Mouse (Mus musculus) frontal cortex, postnatal 36 days (tissue): ENCODE results near the gene Gm42906.

ENCODE experiments used
- DNase-seq, 2 experiments: peaks; one replicate each; pipeline ENCODE4 v3.0.0; 2022; ENCODE audit warnings: low spot score in 2 of 2

The Gm42906 gene

GRCm38 (mm10) chr5:151394690-151395089, 33.3 kb downstream of the Gm42906 start:
- peak in 1 of 2 experiments; percentile 33 for DNase-seq

GRCm38 (mm10) chr5:151393821-151394662, 33.9 kb downstream of the Gm42906 start:
- no peak for DNase-seq

GRCm38 (mm10) chr5:151389827-151390226, 38.1 kb downstream of the Gm42906 start:
- no peak for DNase-seq

GRCm38 (mm10) chr5:151379896-151380295, 48.1 kb downstream of the Gm42906 start:
- peak in 1 of 2 experiments; percentile 48 for DNase-seq

- DNase-seq: no peak
These were observed 48.8 kb downstream of the Gm42906 start for GRCm38 (mm10) chr5:151379210-151379609.

DNA sequence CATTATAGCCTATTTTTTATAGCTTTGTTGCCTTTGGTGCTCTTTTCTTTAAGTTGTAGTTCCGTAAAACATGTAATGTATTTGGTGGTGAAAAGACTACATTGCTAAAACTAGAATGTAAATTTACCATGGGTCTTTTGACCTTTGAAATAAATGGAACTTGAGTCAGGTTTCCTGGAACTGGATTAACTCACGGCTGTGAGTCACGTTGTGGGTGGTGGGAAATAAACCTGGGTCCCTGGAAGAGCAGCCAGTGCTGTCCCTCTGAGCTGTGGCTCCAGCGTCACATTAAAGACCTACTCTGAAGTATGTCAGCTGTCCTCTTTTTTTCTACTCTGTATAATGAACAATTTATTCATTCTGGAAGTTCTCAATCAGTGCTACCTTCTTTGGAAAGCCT, 51.0 kb downstream of the Gm42906 start:
- no peak for DNase-seq

DNA sequence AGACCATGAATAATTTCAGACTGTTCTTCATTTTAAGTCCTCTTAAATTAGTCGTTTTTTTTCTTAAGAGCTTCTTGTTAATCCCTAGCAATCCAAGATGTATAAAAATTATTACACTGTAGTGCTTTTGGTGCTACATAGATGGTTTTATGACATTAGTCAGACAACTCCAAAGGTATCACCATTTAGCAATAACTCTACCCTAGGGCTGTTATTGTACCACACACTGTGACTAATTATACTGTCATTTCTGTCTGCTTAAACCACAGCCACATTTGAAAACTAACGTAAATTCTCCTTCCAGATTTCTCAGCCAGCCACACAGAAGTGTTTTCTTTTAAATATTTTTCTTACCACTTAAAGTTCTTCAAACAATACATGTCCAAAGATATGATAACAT, 53.1 kb downstream of the Gm42906 start:
- no peak for DNase-seq

- DNase-seq: no peak
These were observed 56.8 kb downstream of the Gm42906 start for GRCm38 (mm10) chr5:151371130-151371529.

GRCm38 (mm10) chr5:151369306-151369721, 58.6 kb downstream of the Gm42906 start:
- DNase-seq: peak; percentile 3 to 24

DNA sequence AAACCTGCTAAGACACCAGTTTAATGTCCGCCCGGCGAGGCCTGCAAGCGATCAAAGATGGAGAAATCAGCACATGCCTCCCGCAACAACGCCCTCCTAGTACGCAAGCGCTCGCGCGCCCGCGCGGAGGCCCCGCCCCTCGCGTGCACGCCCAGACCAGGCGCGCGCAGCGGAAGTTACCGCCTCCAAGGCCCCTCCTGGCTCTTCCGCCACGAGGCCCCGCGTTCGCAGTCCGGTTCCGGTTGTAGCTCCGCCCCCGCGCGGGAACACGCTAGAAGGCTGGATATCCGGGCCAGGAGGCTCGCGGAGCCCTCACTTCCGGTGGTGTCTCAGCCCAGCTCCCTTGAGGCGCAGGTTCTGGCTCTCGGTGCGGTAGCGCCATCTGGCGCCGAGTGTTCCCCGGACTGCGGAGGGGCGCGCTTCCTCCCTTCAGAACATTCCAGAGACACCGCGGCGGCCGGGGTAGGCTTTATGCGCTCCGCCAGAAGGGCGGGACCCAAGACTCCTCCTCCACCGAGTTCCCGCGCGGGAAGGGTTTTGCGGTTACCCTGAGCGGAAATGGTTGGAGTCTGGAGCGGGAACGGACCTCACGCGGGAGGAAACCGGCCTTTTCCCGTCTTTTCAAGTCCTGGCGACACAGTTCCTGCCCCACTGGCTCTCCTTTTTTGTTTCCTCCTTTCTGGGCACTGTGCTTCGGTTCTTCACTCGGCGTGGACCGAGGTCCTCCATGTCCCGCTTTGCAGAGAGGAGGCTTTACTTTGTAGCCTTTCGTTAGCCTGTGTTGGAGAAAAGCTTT, 59.4 kb downstream of the Gm42906 start:
- DNase-seq: peak; percentile 100

- DNase-seq: no peak
These were observed 60.0 kb downstream of the Gm42906 start for GRCm38 (mm10) chr5:151367881-151368394.

DNA sequence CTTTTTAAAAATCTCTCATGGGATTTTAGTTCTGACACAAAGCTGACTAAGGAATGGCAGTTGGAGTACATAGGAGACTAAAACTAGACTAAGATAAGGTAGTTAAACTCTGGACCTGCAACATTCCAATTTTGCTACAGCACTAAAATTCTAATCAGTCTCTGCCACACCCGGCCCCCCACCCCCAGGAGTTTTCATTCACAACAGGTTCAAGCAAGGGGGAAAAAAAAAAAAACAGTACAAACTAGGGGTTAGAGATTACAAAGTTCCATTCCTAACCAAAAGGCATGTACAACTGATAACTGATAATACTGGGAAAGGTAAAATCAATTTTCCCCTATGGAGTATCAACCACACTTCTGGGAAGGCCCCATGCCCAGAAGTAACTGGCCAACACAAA, 60.6 kb downstream of the Gm42906 start:
- no peak for DNase-seq

- no peak for DNase-seq
These were observed 64.5 kb downstream of the Gm42906 start for GRCm38 (mm10) chr5:151363343-151364000.

DNA sequence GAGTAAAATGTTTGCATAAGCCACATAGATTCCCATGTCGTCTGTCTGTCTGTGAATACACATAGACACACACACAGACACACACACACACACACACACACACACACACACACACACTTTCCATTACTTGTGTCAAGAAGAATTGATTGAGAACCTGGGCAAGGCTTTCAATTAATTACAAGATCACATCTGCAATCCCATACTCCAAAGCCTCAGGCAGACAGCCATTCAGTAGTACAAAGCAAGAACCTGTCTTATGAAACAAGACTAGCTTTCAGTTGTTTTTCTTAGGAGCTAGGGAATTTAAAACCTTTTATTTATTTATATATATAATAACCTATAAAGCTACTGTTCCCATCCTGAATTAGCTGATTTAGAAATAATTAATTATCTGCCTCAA, 78.3 kb downstream of the Gm42906 start:
- DNase-seq: no peak

DNA sequence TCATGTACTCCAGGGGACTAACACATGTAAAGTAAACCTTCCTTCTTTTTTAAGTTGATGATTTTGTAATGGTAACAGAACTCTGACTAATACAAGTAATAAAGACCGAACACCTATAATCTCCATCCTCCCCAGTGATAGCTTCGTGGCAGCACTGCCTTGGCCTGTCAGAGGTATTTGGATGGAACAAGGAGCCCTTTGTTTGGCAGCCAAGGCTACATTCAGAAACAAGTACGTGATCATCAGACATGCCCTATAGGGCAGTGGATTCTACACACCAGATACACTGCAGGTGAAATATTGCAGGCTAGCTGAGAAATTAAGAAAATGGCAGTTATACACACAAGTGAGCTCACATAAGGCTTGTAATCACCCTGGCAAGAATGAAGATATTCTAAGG, 79.5 kb downstream of the Gm42906 start:
- DNase-seq: no peak

- DNase-seq: no peak
These were observed 81.3 kb downstream of the Gm42906 start for GRCm38 (mm10) chr5:151346626-151347025.

DNA sequence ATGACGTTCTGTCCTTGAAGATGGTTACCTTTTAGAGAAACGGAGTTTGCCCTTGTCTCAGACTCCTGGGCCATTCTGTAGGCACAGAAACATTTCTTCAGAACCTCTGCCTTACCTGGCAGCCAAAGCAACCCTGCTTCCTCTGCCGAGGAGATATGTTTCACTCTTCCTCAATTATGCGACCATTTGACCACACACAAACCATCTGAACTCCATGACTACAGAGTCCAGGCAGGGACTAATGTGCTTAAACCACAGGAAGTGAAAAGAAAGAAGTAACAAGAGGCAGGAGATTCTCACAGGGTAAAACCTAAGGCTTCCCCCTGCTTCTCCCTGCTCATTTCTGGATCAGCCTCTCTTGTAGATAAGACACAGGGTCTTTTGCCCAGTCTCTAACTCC, 83.2 kb downstream of the Gm42906 start:
- no peak for DNase-seq

GRCm38 (mm10) chr5:151333686-151334085, 94.3 kb downstream of the Gm42906 start:
- DNase-seq: no peak

DNA sequence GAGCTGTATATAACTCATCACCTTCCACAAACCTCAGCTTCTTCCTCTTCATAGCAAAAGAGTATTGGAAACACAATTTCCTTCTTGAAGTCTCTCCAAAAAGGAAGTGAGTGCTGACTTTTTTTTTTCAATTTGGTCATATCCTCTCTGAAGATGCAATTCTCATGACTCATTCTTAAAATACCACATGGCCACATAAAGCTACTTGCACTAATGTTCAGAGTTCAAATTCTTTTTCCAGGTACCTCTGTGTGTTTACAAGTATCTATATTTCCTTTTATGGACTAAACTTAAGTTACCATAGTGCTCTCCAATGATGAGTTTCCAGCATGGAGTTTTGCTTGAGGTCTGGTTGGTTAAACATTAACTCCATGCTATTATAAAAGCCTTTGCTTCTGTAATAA, 94.8 kb downstream of the Gm42906 start:
- no peak for DNase-seq

DNA sequence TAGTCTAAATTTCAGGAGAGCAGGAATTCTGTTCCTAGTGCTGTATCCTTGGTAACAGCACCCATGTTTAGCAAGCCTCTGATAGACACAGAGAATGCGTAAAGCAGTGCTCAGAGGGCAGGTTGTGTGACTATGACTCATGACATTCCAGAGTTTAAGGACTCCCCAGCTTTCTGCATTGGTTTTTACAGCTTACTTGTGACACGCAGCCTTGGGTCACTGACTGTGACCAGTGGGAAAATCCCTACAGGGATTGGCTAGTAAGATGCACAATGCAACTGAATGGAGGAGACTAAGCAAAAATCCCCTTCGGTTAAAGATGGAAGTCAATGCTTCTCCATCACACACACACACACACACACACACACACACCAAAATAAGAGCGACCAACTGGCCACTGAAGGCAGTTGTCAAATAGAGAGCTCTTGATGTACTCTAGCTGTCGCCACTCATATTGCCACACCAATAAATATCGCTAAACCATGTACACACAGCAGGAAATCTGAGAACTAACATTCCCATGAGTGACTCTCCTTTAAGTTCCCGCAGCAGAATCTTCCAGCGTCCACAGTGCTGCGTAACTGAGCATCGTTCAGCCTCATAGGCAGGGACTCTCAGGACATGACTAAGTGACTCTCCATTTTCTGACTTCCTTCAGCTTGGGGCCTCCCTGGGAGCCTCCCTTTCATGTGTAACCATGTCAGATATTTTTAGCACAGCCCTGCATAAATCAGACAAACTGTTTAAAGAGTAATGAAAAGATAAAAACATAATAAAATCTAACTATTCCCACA, 112.0 kb downstream of the Gm42906 start:
- DNase-seq: peak; percentile 6 to 36

GRCm38 (mm10) chr5:151300286-151300685, 127.7 kb downstream of the Gm42906 start:
- no peak for DNase-seq
